Mouse (Mus musculus) liver, embryonic 16.5 days (tissue): ENCODE results near the gene Phf1. TPM values are rescaled to one million over a fixed set of nuclear protein-coding genes. Genes with fewer than 3 reads are reported as not detected.
"Not testable (repeated sequence)": the region's sequence is repeated elsewhere in the genome, so short reads cannot be mapped to it uniquely, and the experiment has no call there.

Source experiments
- ATAC-seq: fragments of 200-750 bp; cut with Nextera tagmentation; 2 replicates; pipeline ENCODE4 v1.8.0; 2017; ENCODE audit warnings: low read depth, mild to moderate bottlenecking, moderate number of reproducible peaks, moderate library complexity
- H3K27ac ChIP-seq: fragments of 300-500 bp; sonication (generic); 2 replicates; pipeline ENCODE4 v1.5.1; 2014; ENCODE audit warnings: mild to moderate bottlenecking, low read length
- H3K27me3 ChIP-seq: fragments of 300-500 bp; sonication (generic); 2 replicates; pipeline ENCODE4 v1.6.1; 2014; ENCODE audit warnings: low read depth, low read length, mixed read lengths; ENCODE audit not compliant: control insufficient read depth, insufficient read depth
- H3K36me3 ChIP-seq: fragments of 300-500 bp; sonication (generic); 2 replicates; pipeline ENCODE4 v1.6.1; 2014; ENCODE audit warnings: mild to moderate bottlenecking; ENCODE audit not compliant: control insufficient read depth, insufficient read depth
- H3K4me1 ChIP-seq: fragments of 300-500 bp; sonication (generic); 2 replicates; pipeline ENCODE4 v1.6.1; 2014; ENCODE audit warnings: low read depth, low read length, mixed read lengths; ENCODE audit not compliant: control insufficient read depth
- H3K4me2 ChIP-seq: fragments of 300-500 bp; sonication (generic); 2 replicates; pipeline ENCODE4 v1.6.1; 2014; ENCODE audit warnings: low read depth, low read length, mixed read lengths
- H3K4me3 ChIP-seq: fragments of 300-500 bp; sonication (generic); 2 replicates; pipeline ENCODE4 v1.5.1; 2014; ENCODE audit warnings: low read depth, mild to moderate bottlenecking, low read length
- H3K9ac ChIP-seq: fragments of 300-500 bp; sonication (generic); 2 replicates; pipeline ENCODE4 v1.6.1; 2014; ENCODE audit warnings: low read depth, low read length
- H3K9me3 ChIP-seq: fragments of 300-500 bp; sonication (generic); replicated peaks from 2 replicates; pipeline ENCODE4 v1.6.1; 2016; ENCODE audit warnings: low read length; ENCODE audit not compliant: control insufficient read depth
- WGBS: fragments of 180-500 bp; shearing (Covaris S2); extraction: QIAGEN DNeasy Blood & Tissue Kit; methylation state at CpG from one replicate; pipeline ENCODE4 v1.1.7; 2014; ENCODE audit not compliant: insufficient replicate concordance; 5-methylcytosine and 5-hydroxymethylcytosine counted together
- polyA plus RNA-seq: library from polyadenylated mRNA; unstranded; fragments of >200 nt; fragmentation: Nextera tagmentation; extraction: Ambion mirVana; gene quantifications from 2 replicates; pipeline ENCODE4 v1.2.1, GENCODE M21; 2015

Gene Phf1
- polyA plus RNA-seq, 1 experiment from 2014 or later: 2.6 TPM

GRCm38 (mm10) chr17:26922368-26922767 lies 10.5 kb upstream of the Phf1 start:
- not testable (repeated sequence) for H3K27me3 ChIP-seq, H3K9me3 ChIP-seq, H3K9ac ChIP-seq, H3K4me2 ChIP-seq, ATAC-seq, H3K4me3 ChIP-seq, H3K27ac ChIP-seq
- Histone ChIP-seq H3K4me1 (peaks cover 11% of the 10 kb centered on the region), H3K36me3 (peaks cover 27% of the 10 kb centered on the region)
- 88% methylated on average over 5 of the region's 6 CpGs for WGBS

GRCm38 (mm10) chr17:26925414-26925813 lies 7.4 kb upstream of the Phf1 start:
- H3K27me3 ChIP-seq, H3K27ac ChIP-seq, H3K9ac ChIP-seq, H3K4me3 ChIP-seq, H3K4me2 ChIP-seq, H3K4me1 ChIP-seq, ATAC-seq, H3K9me3 ChIP-seq: not testable (repeated sequence)
- H3K36me3 ChIP-seq: peaks cover 40% of the 10 kb centered on the region
- 95% methylated on average over 9 of the region's 9 CpGs for WGBS

- H3K27me3 ChIP-seq, H3K9me3 ChIP-seq, ATAC-seq, H3K27ac ChIP-seq, H3K4me3 ChIP-seq, H3K4me2 ChIP-seq, H3K9ac ChIP-seq: not testable (repeated sequence)
- H3K4me1 ChIP-seq: peaks cover 16% of the 10 kb centered on the region
- H3K36me3 ChIP-seq: peaks cover 21% of the 10 kb centered on the region
- WGBS: 68% methylated on average over 7 of the region's 7 CpGs
Measured at GRCm38 (mm10) chr17:26931795-26932194, 1.1 kb upstream of the Phf1 start.

GRCm38 (mm10) chr17:26933419-26933818 lies 567 bp downstream of the Phf1 start:
- Histone ChIP-seq H3K27me3 (no peaks in the 10 kb centered on the region), H3K4me1 (peaks cover 28% of the 10 kb centered on the region), H3K36me3 (peaks cover 16% of the 10 kb centered on the region), H3K4me3 (peak overlapping the region; percentile 82), H3K9me3 (no peaks in the 10 kb centered on the region), H3K27ac (peak overlapping the region; percentile 83), H3K9ac (peak overlapping the region; percentile 79), H3K4me2 (peak overlapping the region; percentile 96)
- 5% methylated on average over 13 of the region's 13 CpGs for WGBS
- ATAC-seq: no peak

- Histone ChIP-seq H3K9ac (peak overlapping the region; percentile 79), H3K4me3 (peak overlapping the region; percentile 82), H3K36me3 (peaks cover 12% of the 10 kb centered on the region), H3K4me2 (peak overlapping the region; percentile 96), H3K27me3 (no peaks in the 10 kb centered on the region), H3K4me1 (peaks cover 33% of the 10 kb centered on the region), H3K9me3 (no peaks in the 10 kb centered on the region), H3K27ac (no peak overlapping the region; the same call in 1 of the 2 replicates)
- ATAC-seq: no peak
- WGBS: 74% methylated on average over 16 of the region's 16 CpGs
Measured at GRCm38 (mm10) chr17:26933885-26934827, 1.3 kb downstream of the Phf1 start.

GRCm38 (mm10) chr17:26935027-26935426 lies 2.2 kb downstream of the Phf1 start:
- Histone ChIP-seq H3K4me1 (peaks cover 35% of the 10 kb centered on the region), H3K4me2 (no peak overlapping the region), H3K9ac (no peak overlapping the region), H3K4me3 (no peak overlapping the region), H3K9me3 (no peaks in the 10 kb centered on the region), H3K27me3 (no peaks in the 10 kb centered on the region), H3K27ac (no peak overlapping the region), H3K36me3 (peaks cover 10% of the 10 kb centered on the region)
- no peak for ATAC-seq
- 80% methylated on average over 9 of the region's 9 CpGs for WGBS

GRCm38 (mm10) chr17:26936453-26936852 lies 3.6 kb downstream of the Phf1 start:
- no peak for ATAC-seq
- Histone ChIP-seq H3K27ac (no peak overlapping the region), H3K9ac (no peak overlapping the region), H3K4me2 (no peak overlapping the region), H3K27me3 (no peaks in the 10 kb centered on the region), H3K4me1 (peaks cover 48% of the 10 kb centered on the region), H3K9me3 (no peaks in the 10 kb centered on the region), H3K36me3 (peaks cover 7% of the 10 kb centered on the region), H3K4me3 (no peak overlapping the region)
- 79% methylated on average over 12 of the region's 12 CpGs for WGBS

GRCm38 (mm10) chr17:26936921-26937695 lies 4.3 kb downstream of the Phf1 start:
- no peak for ATAC-seq
- no peak overlapping the region for H3K4me3 ChIP-seq
- H3K36me3 ChIP-seq: peaks cover 7% of the 10 kb centered on the region
- peak overlapping the region; percentile 99; the same call in 1 of the 2 replicates for H3K4me2 ChIP-seq
- H3K4me1 ChIP-seq: peaks cover 52% of the 10 kb centered on the region
- no peak overlapping the region for H3K9ac ChIP-seq
- no peak overlapping the region for H3K27ac ChIP-seq
- no peaks in the 10 kb centered on the region for H3K27me3 ChIP-seq
- WGBS: 85% methylated on average over 15 of the region's 15 CpGs
- no peaks in the 10 kb centered on the region for H3K9me3 ChIP-seq
